Comparison of ENCODE assay signal across 8 mouse cellular contexts in genomic region chr12:117427431-117427830, GRCm38 (mm10).
A peak's percentile ranks its signal among the peaks of the same experiment; 100 is the strongest.
DNase-seq lines count a peak whose midpoint lies in the region; ATAC-seq and TF ChIP-seq lines count a peak whose summit lies in the region.

No protein-coding gene starts in this region.

- H3K79me2 ChIP-seq in CH12.LX (replicated peaks; ENCODE audit: control insufficient read depth, extremely low read depth, insufficient read depth, poor library complexity, severe bottlenecking) = no peaks in the 10 kb centered on the region

- TF ChIP-seq CTCF in CH12.LX (conservative IDR thresholded peaks at IDR 0.05 in 1 of 2, IDR thresholded peaks at IDR 0.05 in 1 of 2; ENCODE audit: low read depth in 2 of 2, low read length in 2 of 2) = peak; percentile 52 to 84

- no peak overlapping the region for H3K27ac ChIP-seq in CH12.LX (ENCODE audit: insufficient read depth, low read depth)
- no peak overlapping the region for H3K27ac ChIP-seq in heart, embryonic 12.5 days (ENCODE audit: poor library complexity, severe bottlenecking)

- peaks cover 0 to 7% of the 10 kb centered on the region in 2 experiments; a peak in 2 of 4 replicates for H3K4me1 ChIP-seq in CH12.LX (ENCODE audit: control insufficient read depth in 1 of 2, insufficient read depth in 2 of 2)
- peaks cover 5% of the 10 kb centered on the region for H3K4me1 ChIP-seq in heart, embryonic 12.5 days (replicated peaks)

- dilution Hi-C loops in CH12.LX (cut with MboI; ENCODE audit: extremely low pct_ligation_motif_present, extremely low pct_unique_long_range_greater_than_20kb, low sequenced_read_pairs) = no loop called here

- no peak overlapping the region for H3K4me3 ChIP-seq in CH12.LX (replicated peaks in 1 of 3; ENCODE audit: low read depth in 2 of 3, low read length in 2 of 3, poor library complexity in 1 of 3)
- no peak overlapping the region for H3K4me3 ChIP-seq in heart, embryonic 12.5 days

- no peaks in the 10 kb centered on the region for H3K9me3 ChIP-seq in CH12.LX (replicated peaks; ENCODE audit: low read length)
- H3K9me3 ChIP-seq in heart, embryonic 12.5 days (replicated peaks) = no peaks in the 10 kb centered on the region

- no peak for TF ChIP-seq EP300 in CH12.LX (IDR thresholded peaks at IDR 0.05; ENCODE audit: low read length)

- H3K4me2 ChIP-seq in CH12.LX (ENCODE audit: insufficient read depth, low read depth, poor library complexity, severe bottlenecking) = no peak overlapping the region
- no peak overlapping the region for H3K4me2 ChIP-seq in heart, embryonic 12.5 days

- no peaks in the 10 kb centered on the region for H3K27me3 ChIP-seq in CH12.LX (replicated peaks)
- no peaks in the 10 kb centered on the region for H3K27me3 ChIP-seq in heart, embryonic 12.5 days (replicated peaks)

- no peaks in the 10 kb centered on the region for H3K36me3 ChIP-seq in CH12.LX (replicated peaks in 1 of 2; ENCODE audit: control insufficient read depth in 1 of 2, insufficient read depth in 1 of 2, low read length in 1 of 2)
- H3K36me3 ChIP-seq in heart, embryonic 12.5 days = no peaks in the 10 kb centered on the region

- no peak for TF ChIP-seq POLR2A in CH12.LX (IDR thresholded peaks at IDR 0.05; ENCODE audit: low read depth, low read length)

- no peak overlapping the region for H3K9ac ChIP-seq in CH12.LX (ENCODE audit: insufficient read depth, low read depth)
- H3K9ac ChIP-seq in heart, embryonic 12.5 days = no peak overlapping the region

- 46% methylated on average over 1 of the region's 1 CpGs for WGBS in heart, embryonic 12.5 days

- in situ Hi-C loops in CH12.LX (cut with MboI; ENCODE audit: low pct_ligation_motif_present, low pct_unique_long_range_greater_than_20kb, low sequenced_read_pairs) = loop anchor here (25.0 kb wide), 1 partner anchor 135 kb away; no protein-coding TSS in a partner anchor

- DNase-seq in cerebellum, adult 11 months = peak; percentile 15
- peak; percentile 69 for DNase-seq in CH12.LX (ENCODE audit: extremely low read depth)
- DNase-seq in cerebellum, adult 9-10 months = peak; percentile 21
- DNase-seq in kidney, postnatal 36 days = peak; percentile 28 to 69
- peak; percentile 51 to 68 for DNase-seq in lung, postnatal 4 days
- DNase-seq in skeletal muscle tissue, adult 2 months (ENCODE audit: low read depth, low spot score) = peak; percentile 30

- TF ChIP-seq RAD21 in CH12.LX (IDR thresholded peaks at IDR 0.05; ENCODE audit: low read depth, low read length) = peak; percentile 88

- ATAC-seq in cerebellum, adult (ENCODE audit: insufficient number of reproducible peaks, low FRiP score, low TSS enrichment) = no peak
- ATAC-seq in heart, embryonic 12.5 days (ENCODE audit: insufficient number of reproducible peaks, low FRiP score) = 0 out of 2 replicates have a peak, but pooled peaks have one; percentile 33

TF ChIP-seq in CH12.LX, 34 proteins besides CTCF, POLR2A, EP300 and RAD21:
- TF ChIP-seq ZC3H11A (IDR thresholded peaks at IDR 0.05; ENCODE audit: low read depth, low read length) (peak; percentile 53), CHD1 (IDR thresholded peaks at IDR 0.05; ENCODE audit: low read depth, low read length) (no peak), SMC3 (IDR thresholded peaks at IDR 0.05; ENCODE audit: low read depth, low read length) (peak; percentile 82)

Comparison
In these comparisons a context has a peak if more than half of its experiments do, and no peak if none do; other contexts are left out.
1. DNase-seq: peak in every context shown above with its lines; median percentile 69 in CH12.LX; 60 in lung, postnatal 4 days; 48 in kidney, postnatal 36 days; 30 in skeletal muscle tissue, adult 2 months; 21 in cerebellum, adult 9-10 months; 15 in cerebellum, adult 11 months.